Mouse (Mus musculus) hindbrain, embryonic 13.5 days (tissue): ENCODE measurements at regions not wholly inside any gene's neighbourhood (a gene's known extent, or its start where the extent isn't known, plus 50 kb on each side); places are given as distances from the start of the nearest gene placed in this dataset.

Source experiments
- ATAC-seq: fragments of 200-750 bp; cut with Nextera tagmentation; 2 replicates; pipeline ENCODE4 v1.8.0; 2017; ENCODE audit warnings: moderate TSS enrichment; ENCODE audit not compliant: low FRiP score
- H3K27ac ChIP-seq: fragments of 300-500 bp; sonication (generic); 2 replicates; pipeline ENCODE4 v1.5.1; 2015; ENCODE audit warnings: inconsistent platforms, mild to moderate bottlenecking, moderate library complexity
- H3K27me3 ChIP-seq: fragments of 300-500 bp; sonication (generic); 2 replicates; pipeline ENCODE4 v1.6.1; 2015; ENCODE audit warnings: mild to moderate bottlenecking, inconsistent platforms
- H3K36me3 ChIP-seq: fragments of 300-500 bp; sonication (generic); 2 replicates; pipeline ENCODE4 v1.6.1; 2015; ENCODE audit warnings: mild to moderate bottlenecking, inconsistent platforms
- H3K4me1 ChIP-seq: fragments of 300-500 bp; sonication (generic); replicated peaks from 2 replicates; pipeline ENCODE4 v1.6.1; 2015; ENCODE audit warnings: inconsistent platforms
- H3K4me2 ChIP-seq: fragments of 300-500 bp; sonication (generic); 2 replicates; pipeline ENCODE4 v1.6.1; 2015; ENCODE audit warnings: inconsistent platforms, mild to moderate bottlenecking, moderate library complexity
- H3K4me3 ChIP-seq: fragments of 300-500 bp; sonication (generic); 2 replicates; pipeline ENCODE4 v1.5.1; 2015; ENCODE audit warnings: mild to moderate bottlenecking, inconsistent platforms
- H3K9ac ChIP-seq: fragments of 300-500 bp; sonication (generic); 2 replicates; pipeline ENCODE4 v1.6.1; 2015; ENCODE audit warnings: mild to moderate bottlenecking, inconsistent platforms
- H3K9me3 ChIP-seq: fragments of 300-500 bp; sonication (generic); 2 replicates; pipeline ENCODE4 v1.6.1; 2016; ENCODE audit warnings: inconsistent platforms
- WGBS: fragments of 180-500 bp; shearing (Covaris S2); methylation state at CpG from one replicate; pipeline ENCODE4 v1.1.7; 2015; 5-methylcytosine and 5-hydroxymethylcytosine counted together

GRCm38 (mm10) chr8:46414874-46415273, 56.0 kb upstream of the Acsl1 start:
- Histone ChIP-seq H3K4me3 (no peak overlapping the region), H3K9me3 (peaks cover 6% of the 10 kb centered on the region; the same call in 1 of the 2 replicates), H3K4me2 (no peak overlapping the region), H3K4me1 (no peaks in the 10 kb centered on the region), H3K36me3 (no peaks in the 10 kb centered on the region), H3K9ac (no peak overlapping the region), H3K27me3 (no peaks in the 10 kb centered on the region), H3K27ac (no peak overlapping the region)
- ATAC-seq, result no peak
- 87% methylated on average over 6 of the region's 6 CpGs for WGBS

GRCm38 (mm10) chr8:46419402-46419801, 51.4 kb upstream of the Acsl1 start:
- H3K4me1 ChIP-seq, result no peaks in the 10 kb centered on the region
- no peak overlapping the region for H3K27ac ChIP-seq
- no peak for ATAC-seq
- WGBS, result 82% methylated on average over 5 of the region's 5 CpGs
- no peaks in the 10 kb centered on the region for H3K9me3 ChIP-seq
- H3K9ac ChIP-seq, result no peak overlapping the region
- H3K4me2 ChIP-seq, result no peak overlapping the region
- no peaks in the 10 kb centered on the region for H3K36me3 ChIP-seq
- no peaks in the 10 kb centered on the region for H3K27me3 ChIP-seq
- H3K4me3 ChIP-seq, result no peak overlapping the region

- no peak overlapping the region for H3K9ac ChIP-seq
- H3K4me2 ChIP-seq, result no peak overlapping the region
- no peaks in the 10 kb centered on the region for H3K9me3 ChIP-seq
- no peaks in the 10 kb centered on the region for H3K36me3 ChIP-seq
- no peaks in the 10 kb centered on the region for H3K4me1 ChIP-seq
- no peak overlapping the region for H3K27ac ChIP-seq
- no peak for ATAC-seq
- H3K27me3 ChIP-seq, result no peaks in the 10 kb centered on the region
- WGBS, result 93% methylated on average over 8 of the region's 8 CpGs
- no peak overlapping the region for H3K4me3 ChIP-seq
Observed at GRCm38 (mm10) chr8:46420476-46420875, 50.4 kb upstream of the Acsl1 start.
